Mouse (Mus musculus) bone marrow macrophage, adult 2 months (primary cell): Measurements from ENCODE around the gene Zfp281. TPM values are rescaled to one million over a fixed set of nuclear protein-coding genes. Genes with fewer than 3 reads are reported as not detected.

Experiments
- H3K27ac ChIP-seq: 2 replicates; pipeline ENCODE4 v1.5.1; 2012; ENCODE audit warnings: low read depth, low read length; ENCODE audit not compliant: insufficient read depth
- H3K4me1 ChIP-seq: 2 replicates; pipeline ENCODE4 v1.6.1; 2012; ENCODE audit warnings: low read length; ENCODE audit not compliant: control insufficient read depth, insufficient read depth
- H3K4me3 ChIP-seq: 2 replicates; pipeline ENCODE4 v1.5.1; 2012; ENCODE audit warnings: mild to moderate bottlenecking, low read length, moderate library complexity; ENCODE audit not compliant: insufficient read depth
- CTCF ChIP-seq: IDR thresholded peaks from 2 replicates; pipeline ENCODE4 v1.5.1; 2012; ENCODE audit warnings: low read depth, mild to moderate bottlenecking, low read length, moderate library complexity
- POLR2A ChIP-seq: IDR thresholded peaks from 2 replicates; pipeline ENCODE4 v1.6.1; 2012; ENCODE audit warnings: mild to moderate bottlenecking, low read depth, low read length, borderline replicate concordance
- polyA plus RNA-seq: library from polyadenylated mRNA; stranded (reverse); fragments of >200 nt; gene quantifications from 2 replicates; pipeline ENCODE4 v1.2.4, GENCODE M21; 2012; ENCODE audit not compliant: missing spikeins, insufficient read depth, insufficient read length

Zfp281 gene
- polyA plus RNA-seq, 1 experiment = 14.8 TPM

GRCm38 (mm10) chr1:136678836-136679235 lies 54.1 kb downstream of the Zfp281 start:
- TF ChIP-seq CTCF = no peak
- TF ChIP-seq POLR2A = no peak

More at GRCm38 (mm10) chr1:136678836-136679235, 54.1 kb downstream of the Zfp281 start:
- Histone ChIP-seq H3K4me1 (peaks cover 14% of the 10 kb centered on the region), H3K4me3 (no peak overlapping the region), H3K27ac (no peak overlapping the region)

Other genes with a start within 250 kb of the Zfp281 start
- 5.5 and 7.1 TPM in 2 replicates for gene Ddx59, start 209.6 kb upstream of the Zfp281 start, polyA plus RNA-seq
- 5.3 and 6.8 TPM in 2 replicates for gene Kif14, start 158.6 kb upstream of the Zfp281 start, polyA plus RNA-seq